Mouse (Mus musculus): Measurements from ENCODE around the gene Adgrv1. TPM values are rescaled to one million over a fixed set of nuclear protein-coding genes. Genes with fewer than 3 reads are reported as not detected.
A peak's percentile ranks its signal among the peaks of the same experiment; 100 is the strongest.

Gene Adgrv1
- polyA plus RNA-seq, 2 experiments, result 0.55 to 0.96 TPM

DNA sequence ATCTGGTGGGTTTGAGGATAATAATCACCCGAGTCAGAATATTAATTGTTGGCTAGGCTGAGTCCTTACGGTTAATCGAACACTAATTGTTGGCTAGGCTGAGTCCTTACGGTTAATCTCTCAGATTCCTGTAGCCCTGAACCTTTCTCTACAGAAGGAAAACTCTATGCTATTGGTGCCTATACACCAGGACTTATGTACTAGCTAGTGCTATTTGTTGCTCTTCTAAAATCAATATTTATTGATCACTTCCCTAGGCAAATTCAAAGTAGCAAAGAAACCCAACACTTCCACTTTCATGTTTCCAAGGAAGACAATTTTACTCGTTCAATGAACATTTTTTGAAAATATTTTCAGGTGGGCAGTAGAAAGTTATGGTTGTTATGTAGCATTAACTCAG lies 278.4 kb downstream of the Adgrv1 start:
- Histone ChIP-seq H3K9ac (ENCODE audit: low read depth, low read length, severe bottlenecking) (no peak overlapping the region), H3K9me3 (ENCODE audit: control insufficient read depth, low read length) (no peaks in the 10 kb centered on the region), H3K4me2 (replicated peaks; ENCODE audit: low read depth, low read length, severe bottlenecking) (no peak overlapping the region), H3K4me1 (ENCODE audit: control insufficient read depth, insufficient read depth, low read length) (no peaks in the 10 kb centered on the region; the same call in 1 of the 2 replicates), H3K4me3 (replicated peaks; ENCODE audit: low read length) (no peak overlapping the region), H3K36me3 (ENCODE audit: control insufficient read depth, insufficient read depth, low read length) (no peaks in the 10 kb centered on the region), H3K27ac (replicated peaks; ENCODE audit: low read depth, low read length) (no peak overlapping the region), H3K27me3 (ENCODE audit: control insufficient read depth, insufficient read depth, low read length) (no peaks in the 10 kb centered on the region)
- TF ChIP-seq POLR2A (IDR thresholded peaks at IDR 0.05; ENCODE audit: borderline replicate concordance, extremely low read depth, insufficient read depth, insufficient read length), result no peak
- 84% methylated on average over 5 of the region's 5 CpGs for WGBS
- DNase-seq (ENCODE audit: low spot score), result no peak
- no peak for ATAC-seq (ENCODE audit: low FRiP score, low read depth)

DNA sequence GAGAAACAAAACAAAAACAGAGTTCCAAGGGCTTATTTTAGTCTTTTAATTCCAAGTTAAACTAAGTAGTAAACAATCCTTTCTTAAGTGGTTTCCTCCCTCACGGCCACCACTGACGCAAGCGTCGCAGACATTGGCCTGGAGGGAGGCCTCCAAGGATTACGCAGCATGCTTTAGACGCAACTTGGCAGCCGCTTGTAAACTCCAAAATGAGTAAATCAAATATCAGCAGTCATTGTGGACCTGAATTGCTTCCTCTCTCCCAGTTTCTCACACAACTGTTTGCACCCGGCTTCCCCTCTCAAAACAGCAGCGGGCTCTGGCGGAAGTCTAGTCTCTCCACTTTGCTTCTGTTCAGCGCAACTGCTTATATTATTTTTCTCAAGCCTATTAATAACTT lies 280.7 kb downstream of the Adgrv1 start:
- no peak for ATAC-seq (ENCODE audit: low FRiP score, low read depth)
- no peak overlapping the region for H3K4me3 ChIP-seq (replicated peaks; ENCODE audit: low read length)
- no peaks in the 10 kb centered on the region for H3K9me3 ChIP-seq (ENCODE audit: control insufficient read depth, low read length)
- no peak overlapping the region for H3K9ac ChIP-seq (ENCODE audit: low read depth, low read length, severe bottlenecking)
- peak; percentile 17 for DNase-seq (ENCODE audit: low spot score)
- H3K4me1 ChIP-seq (ENCODE audit: control insufficient read depth, insufficient read depth, low read length), result no peaks in the 10 kb centered on the region
- H3K4me2 ChIP-seq (replicated peaks; ENCODE audit: low read depth, low read length, severe bottlenecking), result 0 out of 2 replicates have a peak overlapping the region, but pooled peaks have one; percentile 6
- no peaks in the 10 kb centered on the region for H3K27me3 ChIP-seq (ENCODE audit: control insufficient read depth, insufficient read depth, low read length)
- TF ChIP-seq POLR2A (IDR thresholded peaks at IDR 0.05; ENCODE audit: borderline replicate concordance, extremely low read depth, insufficient read depth, insufficient read length), result no peak
- WGBS, result 50% methylated on average over 11 of the region's 11 CpGs
- H3K27ac ChIP-seq (replicated peaks; ENCODE audit: low read depth, low read length), result no peak overlapping the region
- H3K36me3 ChIP-seq (ENCODE audit: control insufficient read depth, insufficient read depth, low read length), result no peaks in the 10 kb centered on the region

- no peak for TF ChIP-seq POLR2A (IDR thresholded peaks at IDR 0.05; ENCODE audit: borderline replicate concordance, extremely low read depth, insufficient read depth, insufficient read length)
- Histone ChIP-seq H3K9me3 (ENCODE audit: control insufficient read depth, low read length) (no peaks in the 10 kb centered on the region), H3K27me3 (ENCODE audit: control insufficient read depth, insufficient read depth, low read length) (no peaks in the 10 kb centered on the region), H3K36me3 (ENCODE audit: control insufficient read depth, insufficient read depth, low read length) (no peaks in the 10 kb centered on the region), H3K4me3 (replicated peaks; ENCODE audit: low read length) (no peak overlapping the region), H3K27ac (replicated peaks; ENCODE audit: low read depth, low read length) (no peak overlapping the region), H3K4me1 (ENCODE audit: control insufficient read depth, insufficient read depth, low read length) (no peaks in the 10 kb centered on the region), H3K4me2 (replicated peaks; ENCODE audit: low read depth, low read length, severe bottlenecking) (no peak overlapping the region), H3K9ac (ENCODE audit: low read depth, low read length, severe bottlenecking) (no peak overlapping the region)
- DNase-seq (ENCODE audit: low spot score), result no peak
- no peak for ATAC-seq (ENCODE audit: low FRiP score, low read depth)
- WGBS, result 72% methylated on average over 14 of the region's 14 CpGs
Measured at GRCm38 (mm10) chr13:81351462-81352155, 281.3 kb downstream of the Adgrv1 start.

DNA sequence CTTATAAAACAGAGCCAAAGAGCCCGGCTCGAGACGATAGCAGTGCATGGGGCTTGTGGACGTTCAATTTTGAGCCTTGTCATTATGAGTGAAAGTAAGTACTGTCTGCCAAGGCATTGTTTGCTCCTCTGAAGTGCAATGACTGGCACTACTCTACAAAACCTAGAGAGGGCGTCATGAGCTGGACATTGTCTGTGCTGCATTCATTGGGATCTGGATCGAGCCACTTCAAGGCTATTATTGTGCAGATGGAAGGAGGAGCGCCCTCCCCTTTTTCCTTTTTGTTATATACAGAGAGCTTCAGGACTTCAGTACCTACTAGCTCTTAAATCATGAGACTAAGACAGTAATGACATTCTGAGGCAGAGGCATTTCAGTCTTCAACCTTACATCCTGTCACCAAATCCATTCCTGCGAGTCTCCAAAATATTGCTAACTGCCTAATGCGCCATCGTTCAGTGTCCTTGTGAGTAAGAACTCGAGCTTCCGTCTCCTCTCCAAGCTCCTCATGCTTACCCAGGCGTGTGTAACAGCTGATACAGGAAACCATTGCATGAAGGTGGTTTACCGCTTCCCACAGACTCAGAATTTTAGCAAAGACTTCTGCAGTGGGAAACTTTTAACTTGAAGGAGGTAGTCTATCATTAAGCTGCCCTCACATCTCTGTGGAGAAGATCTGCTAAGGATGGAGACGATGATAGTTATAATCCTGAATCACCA lies 285.5 kb downstream of the Adgrv1 start:
- DNase-seq (ENCODE audit: low spot score) (no peak), ATAC-seq (ENCODE audit: low FRiP score, low read depth) (no peak)
- 82% methylated on average over 15 of the region's 15 CpGs for WGBS
- Histone ChIP-seq H3K4me1 (ENCODE audit: control insufficient read depth, insufficient read depth, low read length) (no peaks in the 10 kb centered on the region), H3K4me3 (replicated peaks; ENCODE audit: low read length) (no peak overlapping the region), H3K9me3 (ENCODE audit: control insufficient read depth, low read length) (no peaks in the 10 kb centered on the region), H3K27ac (replicated peaks; ENCODE audit: low read depth, low read length) (no peak overlapping the region), H3K27me3 (ENCODE audit: control insufficient read depth, insufficient read depth, low read length) (no peaks in the 10 kb centered on the region), H3K9ac (ENCODE audit: low read depth, low read length, severe bottlenecking) (no peak overlapping the region), H3K36me3 (ENCODE audit: control insufficient read depth, insufficient read depth, low read length) (no peaks in the 10 kb centered on the region), H3K4me2 (replicated peaks; ENCODE audit: low read depth, low read length, severe bottlenecking) (no peak overlapping the region)
- TF ChIP-seq POLR2A (IDR thresholded peaks at IDR 0.05; ENCODE audit: borderline replicate concordance, extremely low read depth, insufficient read depth, insufficient read length), result no peak

DNA sequence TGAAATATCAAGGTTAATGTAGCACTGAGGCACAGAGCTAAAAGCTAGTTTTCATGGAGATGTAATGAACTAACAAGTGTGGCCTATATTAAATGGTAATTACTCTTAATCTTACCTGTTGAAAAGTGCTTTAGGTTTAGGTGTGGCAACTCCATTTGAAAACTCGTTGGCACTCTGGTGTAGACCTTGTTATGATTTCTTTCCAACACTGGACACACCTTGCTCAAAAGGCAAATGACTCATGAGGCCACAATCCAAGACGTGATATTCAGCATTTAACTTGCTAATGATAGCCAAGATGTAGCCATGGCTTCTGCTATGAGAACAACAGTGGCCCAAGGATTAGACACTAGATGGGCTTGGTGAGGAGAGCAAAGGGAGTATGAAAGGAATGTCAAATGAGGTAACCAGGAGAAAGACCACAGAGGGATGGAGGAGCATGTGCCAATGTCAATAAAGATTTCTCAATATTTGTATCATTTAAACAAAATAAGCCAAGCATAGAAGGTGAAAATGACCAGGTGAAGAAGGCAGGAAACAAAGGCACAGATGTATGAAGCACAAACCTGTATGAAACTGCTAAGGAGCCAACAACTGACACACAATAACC lies 289.9 kb downstream of the Adgrv1 start:
- ATAC-seq (ENCODE audit: low FRiP score, low read depth), result no peak

More for the DNA sequence above, 289.9 kb downstream of the Adgrv1 start:
- no peaks in the 10 kb centered on the region for H3K36me3 ChIP-seq (ENCODE audit: control insufficient read depth, insufficient read depth, low read length)
- H3K9ac ChIP-seq (ENCODE audit: low read depth, low read length, severe bottlenecking), result no peak overlapping the region
- no peak for TF ChIP-seq POLR2A (IDR thresholded peaks at IDR 0.05; ENCODE audit: borderline replicate concordance, extremely low read depth, insufficient read depth, insufficient read length)
- DNase-seq (ENCODE audit: low spot score), result no peak
- no peaks in the 10 kb centered on the region for H3K9me3 ChIP-seq (ENCODE audit: control insufficient read depth, low read length)
- H3K27ac ChIP-seq (replicated peaks; ENCODE audit: low read depth, low read length), result no peak overlapping the region
- H3K27me3 ChIP-seq (ENCODE audit: control insufficient read depth, insufficient read depth, low read length), result no peaks in the 10 kb centered on the region
- H3K4me2 ChIP-seq (replicated peaks; ENCODE audit: low read depth, low read length, severe bottlenecking), result no peak overlapping the region
- H3K4me1 ChIP-seq (ENCODE audit: control insufficient read depth, insufficient read depth, low read length), result no peaks in the 10 kb centered on the region
- no peak overlapping the region for H3K4me3 ChIP-seq (replicated peaks; ENCODE audit: low read length)
- 67% methylated on average over 2 of the region's 2 CpGs for WGBS
